Mouse (Mus musculus) right cerebral cortex, postnatal 4 days (tissue): ENCODE measurements around the gene St6galnac5.

Experiments
- DNase-seq: peaks from one replicate; pipeline ENCODE4 v3.0.0-alpha.2; 2022

St6galnac5 gene

DNA sequence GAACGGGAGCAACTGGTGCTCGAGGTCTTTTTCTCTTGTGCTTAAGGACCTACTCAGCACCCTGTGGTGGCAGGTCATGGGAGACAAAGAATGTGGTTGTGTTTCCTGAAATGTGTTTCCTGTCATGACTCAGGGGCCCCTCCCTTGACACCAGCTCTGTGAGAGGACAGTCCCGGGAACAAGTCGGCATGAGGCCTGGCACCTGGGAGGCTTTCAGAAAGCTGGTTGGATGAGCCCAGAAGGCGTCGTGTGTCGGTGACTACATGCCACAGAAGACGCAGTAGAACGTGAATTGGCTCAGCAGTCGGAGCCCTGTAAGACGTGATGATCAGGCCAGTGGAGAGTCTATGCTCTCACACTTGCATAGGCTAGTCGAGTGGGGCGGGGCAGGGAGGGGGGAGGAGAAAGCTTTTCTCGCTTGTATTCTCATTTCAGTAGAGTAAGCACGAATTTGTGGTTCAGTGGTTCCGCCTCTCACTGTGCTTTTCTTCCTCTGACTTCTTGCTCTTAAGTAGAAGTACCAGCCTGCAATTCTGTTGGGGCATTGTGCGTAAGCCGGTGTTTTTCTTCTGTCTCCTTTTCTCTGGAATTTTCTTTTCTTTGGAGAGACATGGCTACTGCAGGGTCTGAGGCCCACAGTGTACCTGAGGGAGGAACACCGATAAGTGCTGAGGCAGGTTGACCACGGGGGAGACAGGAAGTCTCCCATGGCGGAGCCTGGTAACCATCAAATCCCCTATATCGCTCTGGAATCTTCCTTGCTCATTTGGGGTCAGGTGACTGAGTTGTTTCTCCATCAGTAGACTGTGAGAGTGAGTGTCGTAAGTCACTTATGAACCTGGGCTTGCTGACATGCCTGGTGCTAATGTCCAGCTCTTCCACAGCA lies 69.6 kb downstream of the St6galnac5 start:
- no peak for DNase-seq

DNA sequence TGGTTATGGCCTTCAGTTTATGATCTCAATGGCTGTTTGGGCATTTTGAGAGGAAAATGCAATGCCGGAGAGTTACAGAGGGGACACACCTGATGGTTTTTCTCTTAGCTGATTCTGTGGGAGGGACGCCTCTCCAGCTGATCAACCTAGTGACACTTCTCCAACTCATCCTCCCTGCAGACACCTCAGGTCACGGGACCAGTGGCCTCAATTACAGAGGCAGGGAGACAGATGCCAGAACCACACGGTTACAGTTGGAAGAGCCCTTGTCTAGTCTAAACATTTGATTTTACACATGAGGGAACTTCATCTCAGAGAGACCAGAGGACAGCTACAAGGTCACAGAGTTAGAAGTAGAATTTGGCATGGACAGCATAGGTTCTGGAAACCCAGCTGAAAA lies 70.5 kb downstream of the St6galnac5 start:
- DNase-seq = no peak

DNA sequence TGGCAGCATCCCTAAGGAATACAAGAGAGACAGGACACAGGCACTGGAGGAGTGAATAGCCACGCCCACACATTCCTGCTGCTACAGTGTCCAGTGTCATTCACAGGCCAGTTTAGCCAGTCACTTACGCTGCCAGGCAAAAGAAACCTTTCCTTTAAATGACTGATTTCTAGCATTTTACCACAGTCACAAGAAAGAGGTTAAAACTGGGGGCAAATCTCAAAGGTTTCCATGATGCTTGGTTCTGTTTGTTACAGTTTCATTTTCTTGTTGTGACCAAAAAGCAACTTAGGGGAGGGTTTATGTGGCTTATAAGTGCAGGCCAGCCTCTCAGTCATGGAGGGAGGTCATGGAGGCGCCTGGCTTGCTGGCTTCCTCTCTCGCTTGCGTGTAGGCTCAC lies 74.4 kb downstream of the St6galnac5 start:
- no peak for DNase-seq

DNA sequence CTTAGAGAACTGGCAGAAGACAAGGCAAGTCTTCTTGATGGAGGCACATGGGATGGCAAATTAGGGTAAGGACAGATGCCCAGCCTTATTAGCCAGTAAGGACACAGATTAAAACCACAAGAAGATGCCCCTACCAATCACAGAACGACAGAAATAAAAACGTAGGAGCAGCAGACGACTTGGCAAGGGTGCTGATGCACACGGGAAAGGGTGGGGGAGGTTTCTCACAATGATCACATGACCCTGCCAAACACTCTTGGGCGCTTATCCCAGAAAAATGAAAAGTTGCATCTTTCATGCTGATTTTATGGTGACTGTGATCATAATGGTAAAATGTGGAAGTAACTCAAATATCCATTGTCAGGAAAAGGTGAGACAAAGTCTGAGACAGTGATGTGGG lies 75.0 kb downstream of the St6galnac5 start:
- no peak for DNase-seq

DNA sequence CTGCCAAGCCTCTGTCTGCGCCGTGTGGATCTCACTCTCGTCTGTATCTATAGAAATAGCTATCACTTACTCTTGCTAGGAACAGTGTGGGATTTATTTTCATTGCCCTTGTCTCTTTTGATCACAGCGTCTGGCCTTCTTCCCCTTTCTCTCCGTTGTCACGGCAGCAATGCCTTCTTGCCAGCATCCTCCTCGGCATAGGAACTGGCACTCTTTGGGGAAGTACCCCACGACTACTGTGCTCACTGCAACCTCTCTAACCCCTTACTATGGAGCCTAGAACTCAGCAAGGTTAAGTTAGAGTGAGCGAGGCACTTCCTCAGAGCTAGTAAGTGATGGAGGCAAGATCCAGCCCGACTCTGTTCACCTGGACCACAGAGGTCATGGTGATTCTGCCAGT lies 76.2 kb downstream of the St6galnac5 start:
- no peak for DNase-seq

DNA sequence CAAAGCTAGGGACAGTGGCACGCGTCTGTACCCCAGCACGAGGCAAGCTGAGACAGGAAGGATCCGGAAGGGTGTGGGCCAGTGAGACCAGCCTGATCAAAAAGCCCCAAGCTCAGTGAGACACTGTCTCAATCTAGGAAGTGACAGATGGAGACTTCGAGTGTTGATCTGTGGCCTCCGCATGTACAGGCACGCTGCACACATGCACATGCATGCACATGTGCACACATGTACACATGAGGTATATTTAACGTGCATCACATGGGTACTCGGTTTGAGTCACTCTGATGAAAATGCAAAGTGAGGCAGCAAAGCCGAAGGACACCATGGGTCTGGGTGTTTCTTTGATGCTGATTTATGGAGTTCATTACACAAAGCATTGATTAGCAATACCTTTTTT lies 77.0 kb downstream of the St6galnac5 start:
- no peak for DNase-seq

DNA sequence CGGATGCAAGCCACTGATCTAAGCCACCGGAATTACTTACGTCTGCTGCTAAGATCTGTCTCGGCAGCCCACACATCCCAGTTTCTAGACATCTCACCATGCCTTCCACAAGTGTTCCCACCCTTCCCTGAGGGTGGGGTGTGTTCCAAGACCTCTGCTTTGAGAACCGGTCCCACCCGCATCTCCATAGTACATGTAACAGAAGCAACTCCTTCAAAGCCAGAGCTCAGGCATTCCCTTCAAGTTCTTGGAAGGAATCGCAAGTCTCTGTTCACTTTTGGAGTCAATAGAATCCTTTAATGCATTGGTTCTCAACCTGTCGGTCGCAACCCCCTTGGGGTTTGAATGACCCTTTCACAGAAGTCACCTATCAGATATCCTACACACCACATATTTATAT lies 83.1 kb downstream of the St6galnac5 start:
- no peak for DNase-seq

DNA sequence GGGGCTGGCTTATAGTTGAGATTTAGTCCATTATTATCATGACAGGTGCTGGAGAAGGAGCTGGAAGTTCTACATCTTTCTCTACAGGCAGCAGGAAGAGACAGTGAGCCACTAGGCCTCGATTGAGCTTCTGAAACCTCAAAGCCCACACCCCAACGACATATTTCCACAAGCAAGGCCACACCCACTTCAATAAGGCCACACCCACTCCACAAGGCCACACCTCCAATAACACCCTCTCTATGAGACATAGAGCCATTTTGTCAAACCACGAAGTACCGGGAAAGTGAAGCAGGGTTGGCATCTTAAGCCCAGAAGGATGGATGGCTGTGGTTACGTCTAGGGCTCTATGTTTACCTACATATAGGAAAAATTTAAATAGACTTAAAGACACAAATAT lies 84.8 kb downstream of the St6galnac5 start:
- no peak for DNase-seq

DNA sequence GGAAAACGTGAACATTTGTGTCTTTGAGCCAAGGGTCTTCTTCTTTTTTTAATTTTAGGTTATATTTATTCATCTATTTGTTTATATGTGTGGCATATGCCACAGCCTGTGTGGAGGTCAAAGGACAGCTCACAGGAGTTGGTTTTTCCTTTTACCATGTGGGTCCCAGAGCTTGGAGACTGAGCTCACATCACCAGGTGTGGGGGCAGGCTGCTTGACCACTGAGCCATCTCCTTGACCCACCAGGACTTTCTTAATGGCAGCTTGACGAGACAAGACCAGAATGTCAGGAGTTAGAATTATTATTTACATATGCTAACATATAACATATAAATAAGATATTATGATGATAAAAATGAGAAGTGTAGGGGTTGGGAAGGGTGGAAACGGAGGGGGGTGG lies 85.9 kb downstream of the St6galnac5 start:
- DNase-seq = no peak

DNA sequence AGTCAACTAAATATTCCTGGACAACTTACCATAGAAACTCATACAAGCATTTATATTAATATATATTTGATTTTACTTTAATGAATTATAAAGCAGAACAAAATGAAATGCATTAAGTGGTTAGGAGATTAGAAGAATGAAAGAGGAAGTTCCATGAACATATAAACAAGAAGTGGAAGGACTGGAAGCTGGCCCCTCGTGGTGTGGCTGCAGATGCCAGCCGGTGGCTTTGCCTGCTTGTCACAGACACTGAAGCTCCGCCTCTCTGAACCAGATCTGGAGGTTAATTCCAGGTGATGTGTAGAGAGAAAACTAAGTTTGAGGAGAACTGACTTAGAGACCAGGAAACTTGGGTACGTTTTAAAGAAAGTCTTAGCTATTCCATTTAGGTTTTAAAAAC lies 87.1 kb downstream of the St6galnac5 start:
- no peak for DNase-seq

DNA sequence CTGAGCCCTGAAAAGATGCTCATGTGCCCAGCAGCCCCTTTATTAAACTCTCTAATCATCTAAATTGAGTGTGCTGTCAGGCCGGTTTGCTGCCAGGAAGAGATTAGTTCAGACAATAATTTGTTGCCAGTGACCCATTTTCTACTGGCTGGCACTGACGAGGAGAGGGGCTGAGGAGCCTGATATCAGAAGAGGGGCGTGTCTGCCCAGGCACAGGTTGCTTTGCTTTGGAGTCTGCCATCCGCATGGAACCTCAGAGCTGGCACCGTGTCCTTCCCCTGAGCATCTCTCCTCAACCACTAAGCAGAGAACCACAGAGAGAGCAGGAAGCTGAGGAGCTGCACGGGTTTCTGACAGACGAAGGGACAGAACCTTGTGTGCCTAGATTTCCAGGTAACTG lies 93.9 kb downstream of the St6galnac5 start:
- no peak for DNase-seq

DNA sequence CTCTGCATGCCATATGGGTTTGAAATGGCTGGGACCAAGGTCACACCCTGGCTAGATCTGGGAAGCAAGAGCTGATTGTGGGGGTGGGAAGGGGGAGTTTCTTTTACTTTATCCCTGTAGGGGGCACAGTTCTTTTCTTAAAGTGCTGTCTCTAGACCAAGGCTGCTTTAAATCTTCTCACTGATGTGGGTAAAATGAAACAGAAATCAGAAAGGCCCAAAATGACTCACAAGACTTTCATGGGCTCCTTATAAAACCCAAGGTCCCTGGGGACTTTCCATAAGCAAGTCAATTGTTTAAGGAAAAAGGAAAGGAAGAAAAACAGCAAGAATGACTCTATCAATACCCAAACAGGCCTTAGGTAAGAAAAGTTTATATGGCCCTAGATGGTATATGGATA lies 95.3 kb downstream of the St6galnac5 start:
- DNase-seq = no peak

DNA sequence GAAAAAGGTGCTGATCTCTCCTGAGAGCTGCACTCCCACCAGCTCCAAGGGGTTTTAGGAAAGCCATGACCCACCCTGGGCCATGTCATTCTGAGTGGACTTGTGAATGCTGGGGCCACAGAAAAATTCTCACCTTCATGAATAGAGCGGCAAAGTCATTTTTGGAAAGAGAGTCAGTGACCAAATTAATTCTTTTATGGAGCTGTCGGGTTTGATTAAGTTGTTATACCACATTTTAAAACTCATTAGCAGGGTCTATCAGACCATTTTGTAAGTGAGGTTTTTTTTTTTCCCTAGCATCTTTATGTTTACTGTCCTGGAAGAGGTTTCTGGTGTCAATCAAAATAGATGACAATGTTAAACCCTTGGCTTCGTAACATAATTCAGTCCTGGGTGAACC lies 98.5 kb downstream of the St6galnac5 start:
- DNase-seq = no peak

DNA sequence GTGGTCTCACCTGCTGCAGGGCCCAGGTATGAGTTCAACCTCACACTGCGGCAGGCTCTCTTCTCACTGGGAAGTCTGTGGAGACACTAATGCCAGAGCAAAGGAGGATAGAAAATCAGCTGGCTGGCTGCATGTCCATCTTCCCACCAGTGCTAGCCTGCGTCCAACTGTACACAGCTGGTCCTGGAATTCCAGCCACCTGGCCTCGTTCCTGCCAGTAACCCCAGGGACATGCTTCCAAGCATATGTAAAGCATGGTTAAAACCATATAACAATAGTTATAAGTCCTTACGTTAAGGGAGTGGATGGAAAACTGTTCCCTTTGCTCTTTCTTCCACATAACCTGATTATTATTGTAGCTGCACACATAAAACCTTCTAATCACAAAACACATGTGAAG lies 100.3 kb downstream of the St6galnac5 start:
- no peak for DNase-seq

DNA sequence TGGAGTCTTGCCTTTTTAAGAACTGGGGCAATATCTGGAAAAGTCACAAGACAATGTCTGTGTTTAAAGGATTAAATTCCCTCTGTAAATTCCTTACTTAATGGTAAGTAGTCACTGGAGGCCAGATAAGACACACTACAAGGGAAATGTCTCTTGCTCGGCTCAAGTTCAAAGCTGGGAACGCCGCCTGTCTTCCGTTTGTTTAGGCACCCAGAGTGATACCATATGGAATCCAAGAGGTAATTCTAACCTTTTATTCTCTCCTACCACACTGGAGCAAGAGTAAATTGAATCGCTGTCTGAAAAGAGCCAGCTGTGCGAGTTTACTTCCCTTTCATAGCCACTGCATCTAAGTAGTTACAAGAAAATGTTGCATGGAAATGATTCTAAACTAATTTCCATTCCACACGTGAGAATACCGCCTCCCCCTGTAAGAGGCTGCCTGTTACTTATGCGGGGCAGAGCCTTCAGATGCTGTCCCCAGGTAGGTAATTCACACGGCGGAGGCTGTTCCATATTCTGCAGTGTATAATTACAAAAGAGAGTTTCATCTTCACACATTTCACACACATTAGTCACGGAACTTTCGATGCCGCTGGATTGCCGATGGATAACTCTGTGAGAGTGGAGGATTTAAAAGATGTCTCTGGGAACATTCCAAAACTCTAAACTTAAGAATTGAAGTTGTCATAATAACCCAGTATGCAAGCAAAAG lies 101.8 kb downstream of the St6galnac5 start:
- no peak for DNase-seq

DNA sequence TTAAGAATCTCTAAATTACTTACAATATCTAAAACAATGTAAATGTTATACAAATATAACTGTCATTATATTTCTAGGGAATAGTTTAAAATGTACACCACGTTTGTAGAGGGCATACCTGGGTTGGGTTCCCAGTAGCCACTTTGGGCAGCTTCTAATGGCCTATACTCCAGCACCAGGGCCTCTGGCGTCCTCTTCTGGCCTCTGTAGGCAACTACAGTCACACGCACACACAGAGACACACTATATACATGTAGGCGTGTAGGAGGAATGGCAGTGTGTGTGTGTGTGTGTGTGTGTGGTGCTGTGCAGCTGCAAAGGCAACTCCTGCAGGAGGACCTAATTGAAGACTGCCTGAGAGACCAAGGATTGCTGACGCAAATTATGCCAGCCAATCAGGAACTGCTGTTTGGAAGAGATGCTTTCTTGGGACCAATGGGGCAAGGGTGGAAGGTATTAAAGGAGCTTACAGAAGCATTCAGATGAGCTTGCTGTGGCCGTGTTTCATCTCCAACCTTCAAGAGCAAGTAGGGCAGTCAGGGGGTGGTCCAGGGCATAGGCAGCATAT lies 106.2 kb downstream of the St6galnac5 start:
- no peak for DNase-seq

DNA sequence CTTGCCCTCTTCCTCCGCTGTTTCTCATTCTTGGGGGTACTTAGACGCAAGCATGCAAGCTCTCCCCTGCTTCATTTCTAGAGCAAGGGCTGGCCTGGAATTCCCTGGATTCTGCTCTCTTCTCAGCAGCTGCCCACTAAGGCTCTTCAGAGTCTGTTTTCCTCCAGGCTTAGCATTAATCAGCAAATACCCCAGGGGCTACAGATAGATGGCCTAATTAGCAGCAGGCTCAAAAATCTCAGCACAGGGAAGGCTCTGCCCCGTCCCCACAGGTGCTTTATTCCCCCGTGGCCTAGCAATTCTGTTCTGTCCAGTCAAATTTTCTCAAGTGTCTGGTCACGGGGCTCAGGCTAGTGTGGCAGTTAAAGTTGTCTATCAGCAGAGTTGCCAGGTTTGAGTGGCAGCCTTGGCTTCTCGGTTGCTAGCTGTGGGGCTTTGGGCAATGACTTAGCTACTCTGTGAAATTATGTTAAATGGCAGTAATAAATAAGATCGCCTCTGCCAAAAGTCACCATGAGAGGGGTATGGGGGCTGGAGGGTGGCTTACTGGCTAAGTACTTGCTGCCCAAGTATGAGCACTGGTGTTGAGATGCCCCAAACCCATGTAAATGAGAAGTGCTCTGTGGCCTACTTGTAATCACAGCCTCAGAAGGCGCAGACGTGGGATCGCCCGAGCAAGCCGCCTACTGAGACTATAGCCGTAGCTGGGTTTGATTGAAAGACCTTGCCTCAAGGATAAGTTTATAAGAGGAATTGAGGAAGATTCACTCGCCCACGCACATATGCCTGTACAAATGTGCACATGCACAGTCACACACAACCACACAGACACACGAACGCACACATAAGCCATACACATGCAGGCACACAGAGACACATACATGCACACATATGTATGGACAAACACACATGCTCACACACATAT lies 107.4 kb downstream of the St6galnac5 start:
- no peak for DNase-seq

DNA sequence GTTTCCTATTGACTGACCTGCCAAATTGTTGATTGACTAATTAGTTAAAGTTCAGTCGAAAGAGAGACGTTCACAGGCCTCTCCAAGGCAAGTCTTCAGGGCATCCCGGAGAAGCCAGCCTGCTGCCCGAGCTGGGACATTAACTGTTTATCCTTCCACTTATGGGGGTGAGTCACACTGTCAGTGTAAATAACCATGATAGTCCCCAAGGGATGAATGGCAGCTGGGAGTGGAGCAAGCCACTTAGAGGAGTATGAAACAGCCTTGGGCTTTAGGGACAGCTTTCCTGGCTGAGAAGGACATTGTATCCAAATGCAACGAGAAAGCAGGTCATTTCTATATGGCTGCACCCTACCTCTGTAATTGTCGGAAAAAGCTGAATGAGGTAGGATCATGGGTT lies 109.5 kb downstream of the St6galnac5 start:
- no peak for DNase-seq

DNA sequence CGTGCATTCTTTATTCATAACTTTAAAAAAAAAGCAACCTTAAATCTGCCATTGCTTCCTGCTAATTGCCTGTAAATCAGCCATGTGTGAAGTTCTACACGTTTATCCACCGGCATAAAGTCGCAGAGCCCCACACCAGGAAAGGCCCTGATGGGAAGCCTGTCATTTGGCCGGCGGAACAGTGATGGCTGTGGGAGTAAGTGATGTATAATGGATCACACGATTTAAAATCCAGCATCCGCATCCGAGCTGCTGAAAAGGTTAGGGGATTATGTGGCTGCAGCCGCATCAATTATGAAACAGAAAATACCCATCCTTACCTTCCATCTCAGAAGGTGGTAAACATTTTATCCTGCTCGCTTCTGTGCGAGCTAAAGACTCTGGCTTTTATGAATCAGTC lies 110.0 kb downstream of the St6galnac5 start:
- no peak for DNase-seq

DNA sequence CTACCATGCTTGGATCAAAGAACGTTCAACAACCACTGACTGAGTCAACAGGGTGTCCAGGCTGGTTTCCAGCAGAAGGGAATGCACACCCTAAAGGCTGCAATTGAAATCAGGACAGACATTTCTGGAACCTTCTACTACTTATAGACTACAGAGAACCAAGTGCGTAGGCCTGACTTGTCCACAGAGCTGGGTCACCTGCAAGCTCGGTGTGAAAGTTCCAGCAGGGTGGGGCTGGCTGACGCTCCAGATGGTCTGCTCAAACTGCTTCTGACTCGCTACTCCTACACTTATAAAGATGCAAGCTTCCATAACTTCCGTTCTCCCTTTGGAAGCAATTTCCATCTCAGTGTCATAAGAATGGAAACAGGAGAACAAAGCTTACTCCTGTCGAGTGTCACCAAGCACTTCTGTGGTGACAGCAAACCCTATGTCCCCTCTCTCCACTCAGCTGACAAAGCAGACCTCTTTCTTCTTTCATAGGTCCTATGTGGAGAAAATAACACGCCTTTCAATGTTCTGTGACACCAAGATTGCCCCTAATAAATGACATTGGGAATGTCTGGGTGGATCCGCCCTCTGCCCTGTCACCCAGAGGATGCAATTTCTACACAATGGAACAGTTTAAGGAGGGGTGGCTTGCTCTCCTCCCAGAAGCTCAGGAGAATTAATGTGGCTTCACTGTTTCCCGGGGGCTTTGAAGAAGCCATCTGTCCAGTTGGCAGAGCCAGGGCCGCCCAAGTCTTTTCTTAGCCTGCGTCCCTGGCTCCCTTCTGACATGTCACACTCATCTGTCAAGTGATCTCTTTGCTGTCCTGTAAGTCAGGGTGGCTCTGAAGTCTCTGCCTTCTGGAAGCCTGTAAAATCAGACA lies 114.2 kb downstream of the St6galnac5 start:
- DNase-seq = no peak

DNA sequence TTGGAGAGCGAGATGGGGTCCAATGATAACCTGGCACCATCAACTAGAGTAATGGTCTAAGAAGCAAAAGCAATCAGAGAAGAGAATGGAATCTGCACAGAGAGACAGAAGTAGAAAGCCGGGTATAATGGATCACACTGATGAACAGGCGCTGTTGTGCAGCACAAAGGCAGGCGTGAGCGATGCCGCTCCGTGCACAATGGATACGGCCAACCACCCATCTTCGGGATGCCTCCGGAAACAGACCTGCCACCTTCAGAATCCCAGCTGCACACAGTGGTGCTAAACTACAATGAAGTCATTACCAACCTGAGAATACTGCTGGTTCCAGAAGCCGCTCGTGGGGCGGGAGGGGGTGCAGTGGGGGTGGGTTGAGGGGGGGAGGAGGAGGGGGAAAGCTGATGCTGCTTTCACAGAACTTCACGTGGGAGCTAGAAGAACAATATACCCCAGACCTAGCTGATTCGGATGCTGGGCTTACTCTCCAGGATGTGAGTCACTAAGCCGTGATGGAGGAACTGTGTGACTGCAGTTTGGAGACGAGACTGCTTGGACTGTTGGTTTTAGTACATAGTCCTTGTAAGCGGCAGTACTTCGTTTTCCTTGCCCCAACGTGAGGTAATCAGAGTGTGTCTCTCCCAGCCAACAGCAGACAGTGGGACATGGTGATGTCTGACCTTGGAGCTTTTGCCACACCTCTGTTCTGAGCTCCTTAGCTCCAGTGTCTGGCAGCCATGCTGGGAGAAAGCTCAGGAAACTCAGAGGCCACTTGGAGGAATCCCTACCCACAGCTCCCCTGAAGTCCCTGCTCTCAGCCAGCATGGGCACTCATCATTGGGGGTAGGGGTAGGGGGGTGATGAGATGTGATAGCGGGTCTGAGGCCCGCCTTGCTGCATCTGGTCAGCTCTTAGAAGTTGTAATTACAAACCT lies 115.7 kb downstream of the St6galnac5 start:
- DNase-seq = no peak
